Mouse (Mus musculus) adrenal gland, adult 2 months (tissue): Measurements from ENCODE around the gene Brip1. TPM values are rescaled to one million over a fixed set of nuclear protein-coding genes. Genes with fewer than 3 reads are reported as not detected.

Experiments
- DNase-seq: peaks from one replicate; pipeline ENCODE4 v3.0.0; 2021
- polyA plus RNA-seq: library from polyadenylated mRNA; depleted of rRNA; stranded (reverse); fragments of >200 nt; gene quantifications from 2 replicates; pipeline ENCODE4 v1.2.3, GENCODE M21; 2012; rRNA removed
- total RNA-seq, 2 experiments: library from RNA; stranded (reverse); gene quantifications; 2 replicates each; pipeline ENCODE4 v1.2.3; 2021

Brip1 gene
- total and polyA plus RNA-seq, 3 experiments, result 0.01 to 0.73 (median 0.63) TPM

GRCm38 (mm10) chr11:86026556-86027194 lies 174.3 kb downstream of the Brip1 start:
- DNase-seq, result no peak

- DNase-seq, result peak; percentile 4
Observed at GRCm38 (mm10) chr11:86022439-86022838, 178.6 kb downstream of the Brip1 start.

- DNase-seq, result no peak
Observed at GRCm38 (mm10) chr11:86020033-86020432, 181.0 kb downstream of the Brip1 start.

GRCm38 (mm10) chr11:86016242-86016641 lies 184.8 kb downstream of the Brip1 start:
- DNase-seq, result no peak

GRCm38 (mm10) chr11:86013087-86013486 lies 187.9 kb downstream of the Brip1 start:
- DNase-seq, result no peak

GRCm38 (mm10) chr11:86010458-86010857 lies 190.5 kb downstream of the Brip1 start:
- no peak for DNase-seq

GRCm38 (mm10) chr11:86008211-86008905 lies 192.6 kb downstream of the Brip1 start:
- no peak for DNase-seq

Other genes with a start within 250 kb of the Brip1 start
- gene Ints2, start 56.4 kb upstream of the Brip1 start, total RNA-seq, result 10 to 100 TPM; 21.8 to 22.7 TPM
- 5.0 and 5.1 TPM in 2 replicates for gene Ints2, start 56.4 kb upstream of the Brip1 start, polyA plus RNA-seq
- 10 to 100 TPM; 35.7 to 51.4 TPM for gene Med13, start 156.4 kb upstream of the Brip1 start, total RNA-seq
- 6.9 and 9.5 TPM in 2 replicates for gene Med13, start 156.4 kb upstream of the Brip1 start, polyA plus RNA-seq